Mouse (Mus musculus) ZHBTc4 (cell line): ENCODE measurements around the gene Ryr1.

Source experiments
- DNase-seq: peaks from one replicate; pipeline ENCODE4 v3.0.0-alpha.2; 2011; ENCODE audit warnings: low read depth, low spot score

The Ryr1 gene

DNA sequence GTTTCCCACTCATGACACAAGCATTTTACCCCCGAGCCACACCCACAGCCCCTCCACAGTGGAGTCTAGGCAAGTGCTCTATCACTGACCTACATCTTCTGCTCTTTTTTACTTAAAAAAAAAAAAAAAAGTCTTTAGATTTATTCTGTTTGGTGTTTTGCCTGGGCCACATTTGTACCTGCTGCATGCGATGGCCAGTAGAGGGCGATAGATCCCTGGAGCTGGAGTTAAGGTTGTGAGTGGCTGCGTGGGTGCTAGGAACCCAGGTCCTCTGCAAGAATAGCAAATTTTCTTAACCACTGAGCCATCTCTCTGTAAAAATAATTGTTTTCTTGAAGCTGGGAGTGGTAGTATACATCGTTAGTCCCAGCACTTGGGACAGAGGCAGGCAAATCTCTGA, 133.4 kb downstream of the Ryr1 start:
- peak; percentile 82 for DNase-seq

DNA sequence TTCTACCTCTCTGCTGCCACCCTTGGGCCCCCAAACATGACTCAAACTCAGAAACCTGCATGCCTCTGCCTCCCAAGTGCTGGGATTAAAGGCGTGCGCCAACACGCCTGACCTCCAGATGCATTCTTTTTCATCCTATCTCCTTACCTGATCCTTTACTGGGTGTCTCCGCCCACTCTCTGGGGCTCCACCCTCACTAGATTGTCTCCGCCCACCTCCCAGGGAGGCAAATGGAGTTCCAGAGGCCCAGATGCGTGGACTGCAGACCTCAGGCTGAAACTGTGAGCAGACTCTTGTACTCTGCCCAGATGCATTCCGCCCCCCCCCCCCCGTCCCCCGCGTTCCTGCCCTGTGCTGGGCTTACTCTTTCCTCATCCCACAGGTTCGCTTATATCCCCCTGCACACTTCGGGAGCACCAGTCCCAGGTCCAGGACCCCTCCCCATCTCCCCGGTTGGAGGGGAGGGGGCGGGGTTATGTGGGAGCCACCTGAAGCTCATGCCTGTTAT, 134.2 kb downstream of the Ryr1 start:
- peak; percentile 92 for DNase-seq

DNA sequence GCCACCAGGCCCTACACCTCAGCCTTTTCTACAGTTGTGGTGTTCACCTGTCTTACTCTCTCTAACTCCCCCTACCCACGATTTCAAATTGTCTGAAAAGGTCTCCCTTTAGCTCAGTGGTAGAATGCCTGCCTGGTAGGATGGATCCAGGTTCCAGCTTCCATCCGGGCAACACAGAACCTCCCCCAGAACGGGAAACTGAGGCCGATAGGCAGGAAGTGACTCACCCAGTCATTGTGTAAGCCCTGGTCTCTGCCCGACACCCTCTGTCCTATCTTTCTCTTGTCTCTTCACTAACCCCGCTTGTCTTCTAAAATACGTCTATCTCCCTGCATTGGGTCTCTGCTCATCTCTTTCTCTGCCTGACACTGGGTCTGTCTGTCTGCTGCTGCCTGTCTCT, 139.8 kb downstream of the Ryr1 start:
- no peak for DNase-seq

DNA sequence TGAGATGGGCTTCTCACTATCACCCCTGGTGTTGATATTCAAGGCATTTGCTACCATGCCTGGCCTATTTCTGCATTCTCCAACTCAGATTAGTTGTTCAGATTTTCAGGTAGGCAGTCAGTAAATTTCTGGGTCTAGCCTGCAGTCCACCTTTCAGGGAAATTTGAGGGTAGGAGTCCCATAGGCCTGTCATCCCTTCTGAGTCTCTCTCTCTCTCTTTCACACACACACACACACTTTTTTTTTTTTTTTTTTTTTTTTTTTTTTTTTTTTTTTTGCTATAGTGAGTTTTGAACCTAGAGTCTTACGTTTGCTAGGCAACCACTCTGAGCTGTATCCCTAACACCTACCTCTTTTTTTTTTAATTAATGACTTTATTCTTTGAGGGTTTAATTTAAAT, 140.5 kb downstream of the Ryr1 start:
- no peak for DNase-seq

- DNase-seq = peak; percentile 66
Measured at GRCm38 (mm10) chr7:28983849-28984248, 141.1 kb downstream of the Ryr1 start.

DNA sequence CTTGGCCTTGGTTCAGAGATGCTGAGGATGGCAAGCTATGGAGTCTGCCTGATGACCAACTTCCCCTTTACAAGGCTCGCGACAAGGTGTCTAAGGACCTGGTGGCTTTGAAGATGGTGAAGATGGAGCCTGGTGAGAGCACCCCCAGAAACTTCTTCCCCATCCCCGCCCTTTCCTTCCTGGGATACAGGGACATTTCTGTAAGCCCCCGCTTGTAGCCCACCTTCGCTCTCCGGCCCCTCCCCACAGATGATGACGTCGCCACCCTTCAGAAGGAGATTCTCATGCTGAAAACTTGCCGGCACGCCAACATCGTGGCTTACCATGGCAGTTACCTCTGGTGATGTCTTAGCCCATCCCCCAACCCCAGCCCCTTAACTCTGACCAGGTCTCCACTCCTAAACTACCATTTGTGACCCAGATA, 141.8 kb downstream of the Ryr1 start:
- DNase-seq = no peak

- peak; percentile 74 for DNase-seq
Measured at GRCm38 (mm10) chr7:28982274-28983013, 142.5 kb downstream of the Ryr1 start.

DNA sequence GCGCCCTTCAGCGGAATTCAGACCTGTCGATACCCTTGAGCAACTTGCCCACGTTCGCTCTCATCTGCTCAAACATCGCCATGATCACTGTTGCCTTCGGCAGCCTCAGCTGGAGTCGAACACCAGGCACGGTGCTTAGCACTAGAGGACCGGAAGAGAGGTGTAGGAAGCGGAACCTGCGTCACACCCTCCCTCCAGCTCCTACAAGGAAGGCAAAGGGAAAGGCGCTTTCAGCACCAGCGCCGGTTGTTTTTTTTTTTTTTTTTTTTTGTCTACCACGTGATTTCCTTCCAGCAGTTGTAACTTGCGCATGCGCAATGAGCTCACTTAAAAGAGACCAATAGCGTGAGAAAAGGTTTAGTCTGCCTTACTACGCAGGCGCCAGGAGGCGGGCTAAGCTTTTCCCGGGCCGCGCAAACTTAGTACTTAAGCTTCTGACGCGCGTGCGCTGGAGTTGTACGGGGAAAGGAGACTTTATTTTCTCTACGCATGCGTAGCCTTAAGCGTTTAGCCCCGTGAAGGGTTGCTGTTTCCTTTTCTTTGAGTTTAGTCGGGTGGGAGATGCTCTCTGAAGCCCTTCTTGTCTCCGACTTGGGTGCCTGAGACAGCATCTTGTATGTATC, 143.2 kb downstream of the Ryr1 start, which contains the start of the genes Eif3k and Map4k1:
Gene Eif3k (minus strand): TSS at position 214 of the 623 bp plus-strand sequence.
Gene Map4k1 (plus strand): TSS at position 400 of the 623 bp plus-strand sequence.
- DNase-seq = peak; percentile 100

- DNase-seq = no peak
Measured at GRCm38 (mm10) chr7:28977556-28977955, 147.4 kb downstream of the Ryr1 start.

- peak; percentile 70 for DNase-seq
Measured at GRCm38 (mm10) chr7:28973025-28973424, 152.0 kb downstream of the Ryr1 start.

- peak; percentile 90 for DNase-seq
Measured at GRCm38 (mm10) chr7:28972542-28972985, 152.4 kb downstream of the Ryr1 start.

DNA sequence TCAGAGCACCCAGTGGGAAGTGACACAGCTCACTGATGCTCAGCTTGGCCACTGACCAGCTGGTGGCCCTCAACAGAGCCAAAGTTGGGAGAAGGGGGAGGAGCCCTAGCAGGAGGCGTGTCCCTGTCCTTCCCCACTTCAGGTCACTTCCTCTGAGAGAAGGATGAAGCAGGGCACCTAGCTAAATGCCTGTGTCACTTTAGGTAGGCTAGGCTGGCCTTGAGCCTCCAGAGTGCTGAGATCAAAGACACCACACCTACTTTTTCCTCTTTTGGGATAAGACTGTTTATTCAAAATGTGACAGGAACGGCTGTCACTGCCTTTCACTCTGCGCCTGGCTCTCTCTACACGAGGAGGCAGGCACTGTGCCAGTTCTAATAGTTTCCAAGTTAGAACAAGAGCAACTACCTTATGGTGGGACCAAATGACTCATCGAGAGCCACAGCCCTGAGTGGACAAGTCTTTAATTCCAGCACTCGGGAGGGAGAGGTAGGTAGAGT, 153.2 kb downstream of the Ryr1 start:
- DNase-seq = no peak

- DNase-seq = no peak
Measured at GRCm38 (mm10) chr7:28971029-28971428, 153.9 kb downstream of the Ryr1 start.

DNA sequence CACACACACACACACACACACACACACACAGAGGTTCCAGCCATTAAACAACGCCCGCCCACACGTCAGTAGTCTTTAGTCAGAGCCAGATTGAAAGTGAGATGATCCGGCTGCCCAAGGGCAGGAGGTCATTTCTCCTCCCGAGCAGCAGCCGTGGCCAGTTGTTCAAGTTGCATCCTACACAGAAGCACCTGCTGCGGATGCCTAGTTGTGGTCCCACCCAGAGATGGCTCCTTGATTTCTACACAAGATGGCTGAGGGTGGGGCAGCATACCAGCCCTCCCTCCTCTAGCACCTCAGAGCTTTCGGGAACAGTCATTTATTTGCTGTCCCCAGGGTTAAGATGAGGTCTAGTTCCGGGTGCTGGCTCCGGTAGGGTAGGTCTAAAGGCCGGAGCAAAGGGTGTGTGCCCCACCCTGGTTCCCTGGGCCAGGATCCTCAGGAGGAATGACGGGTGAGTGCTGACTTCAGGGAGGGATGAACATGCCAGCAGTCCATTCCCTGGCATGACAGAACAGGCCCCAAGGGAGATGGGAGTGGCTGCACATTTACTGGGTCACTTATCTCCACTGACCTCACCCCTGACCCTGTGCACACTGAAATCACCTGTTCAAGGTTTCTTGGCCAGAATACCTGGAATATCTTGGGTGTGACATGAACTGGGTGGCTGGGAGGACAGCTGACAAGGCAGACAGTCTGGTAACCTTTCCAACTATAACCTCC, 155.1 kb downstream of the Ryr1 start:
- DNase-seq = peak; percentile 93

DNA sequence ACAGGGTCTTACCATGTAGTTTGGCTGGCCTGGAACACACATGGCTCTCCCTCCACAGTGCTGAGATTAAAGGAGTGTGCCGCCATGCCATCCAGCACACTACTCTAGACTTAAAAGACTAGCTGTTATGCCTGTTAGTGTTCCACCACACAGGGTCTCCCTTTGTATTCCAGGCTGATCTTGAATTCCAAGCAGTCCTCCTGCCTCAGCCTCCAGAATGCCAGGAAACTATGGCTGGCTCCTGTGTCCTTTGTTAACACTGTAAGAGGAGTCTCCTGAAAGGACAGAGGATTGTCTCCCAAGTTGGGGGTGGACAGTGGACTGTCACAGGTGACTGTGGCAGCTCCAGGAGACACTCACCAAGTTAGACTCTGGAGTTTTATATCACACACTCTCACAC, 155.7 kb downstream of the Ryr1 start:
- DNase-seq = peak; percentile 67

- DNase-seq = peak; percentile 74
Measured at GRCm38 (mm10) chr7:28968120-28968519, 156.9 kb downstream of the Ryr1 start.

DNA sequence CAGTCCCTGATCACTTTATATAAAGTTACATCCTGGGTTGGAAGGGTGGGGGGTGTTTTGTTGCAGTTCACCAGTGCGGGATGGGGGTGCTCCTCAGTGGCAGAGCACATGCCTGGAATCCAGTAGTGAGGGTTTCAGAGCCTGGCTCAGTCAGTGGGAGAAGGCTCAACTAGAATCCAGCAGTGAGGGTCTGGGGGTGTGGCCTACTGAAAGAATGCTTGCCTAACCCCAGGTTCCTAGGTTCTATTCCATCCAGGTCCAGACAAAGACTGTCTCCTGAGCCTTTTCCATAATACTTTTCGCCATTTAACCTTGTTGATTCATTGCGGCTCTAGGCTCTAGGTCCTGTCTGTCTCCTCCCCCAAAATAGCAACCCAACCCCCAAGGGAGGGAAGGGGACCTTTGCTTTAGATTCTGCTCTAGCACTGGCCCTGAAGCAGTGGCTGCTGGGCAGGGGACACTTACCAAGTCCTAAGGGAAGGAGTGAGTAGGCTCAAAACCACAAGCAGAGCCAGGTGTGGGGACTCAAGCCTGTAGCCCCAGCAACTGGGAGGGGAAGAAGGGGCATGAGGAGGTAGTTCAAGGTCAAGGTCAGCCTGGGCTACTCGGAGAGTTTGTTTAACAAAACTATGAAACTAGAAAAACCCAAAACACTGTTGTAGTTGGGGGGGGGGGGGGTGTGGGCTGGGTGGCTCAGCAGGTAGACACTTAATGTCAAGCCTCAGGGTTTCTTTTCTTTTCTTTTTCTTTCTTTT, 158.1 kb downstream of the Ryr1 start:
- peak; percentile 85 for DNase-seq

DNA sequence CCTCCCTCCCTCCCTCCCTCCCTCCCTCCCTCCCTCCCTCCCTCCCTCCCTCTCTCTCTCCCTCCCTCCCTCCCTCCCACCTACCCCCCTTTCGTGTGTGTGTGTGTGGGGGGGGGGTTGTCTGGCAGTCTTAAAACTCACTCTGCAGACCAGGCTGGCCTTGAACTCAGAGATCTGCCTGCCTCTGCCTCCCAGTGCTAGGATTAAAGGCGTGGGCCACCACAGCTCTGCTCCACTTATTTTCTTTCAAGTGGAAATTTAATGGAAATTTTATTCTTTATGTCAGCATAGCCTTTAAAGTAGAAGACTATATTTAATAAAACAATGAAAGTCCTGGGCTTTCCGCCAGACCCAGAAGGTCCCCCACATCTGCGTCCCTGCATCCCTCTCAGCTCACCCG, 158.8 kb downstream of the Ryr1 start:
- DNase-seq = no peak

- DNase-seq = peak; percentile 71
Measured at GRCm38 (mm10) chr7:28965346-28965840, 159.6 kb downstream of the Ryr1 start.

- peak; percentile 77 for DNase-seq
Measured at GRCm38 (mm10) chr7:28963399-28963923, 161.5 kb downstream of the Ryr1 start.
